22 mouse cellular contexts compared by ENCODE assay signal in genomic region chrX:151488128-151488527, GRCm38 (mm10). TPM values are rescaled to one million over a fixed set of nuclear protein-coding genes. Genes with fewer than 3 reads are reported as not detected.
DNase-seq lines count a peak whose midpoint lies in the region; ATAC-seq and TF ChIP-seq lines count a peak whose summit lies in the region.
"Had no signal": no experiment of that assay in that cellular context is flagged by ENCODE, and none has a peak within 500 bp of the region (broad histone marks: within the 10 kb centered on the region; RNA-seq: fewer than 3 reads in every experiment).

No protein-coding gene starts in this region.

- H3K27me3 ChIP-seq in thymus, adult 2 months (ENCODE audit: control insufficient read depth, insufficient read depth, low read length): no peaks in the 10 kb centered on the region
- no peaks in the 10 kb centered on the region for H3K27me3 ChIP-seq in hindbrain, embryonic 13.5 days
- H3K27me3 ChIP-seq: liver, embryonic 15.5 days had no signal

- ATAC-seq in CD4-positive, CD25-positive, alpha-beta regulatory T cell, adult 4 months: no peak
- 0 out of 2 replicates have a peak, but pooled peaks have one; percentile 39 for ATAC-seq in common myeloid progenitor, adult 5-6 weeks (replicated peaks; ENCODE audit: low read depth, poor library complexity, severe bottlenecking)
- ATAC-seq in hindbrain, embryonic 13.5 days (ENCODE audit: low FRiP score): no peak
- ATAC-seq: activated CD4-positive, CD25-positive, alpha-beta regulatory T cell, adult 4 months; hindbrain, embryonic 16.5 days had no signal

- H3K4me3 ChIP-seq in thymus, adult 2 months (ENCODE audit: control insufficient read depth, insufficient read depth, low read length): no peak overlapping the region
- H3K4me3 ChIP-seq in hindbrain, embryonic 13.5 days: no peak overlapping the region
- H3K4me3 ChIP-seq: liver, embryonic 15.5 days; midbrain, embryonic 10.5 days had no signal

- no peak overlapping the region for H3K27ac ChIP-seq in thymus, adult 2 months (ENCODE audit: control insufficient read depth, insufficient read depth, low read length)
- no peak overlapping the region for H3K27ac ChIP-seq in hindbrain, embryonic 13.5 days
- H3K27ac ChIP-seq: liver, embryonic 15.5 days; midbrain, embryonic 10.5 days had no signal

- no peak for TF ChIP-seq CTCF in thymus, adult 2 months (IDR thresholded peaks at IDR 0.05; ENCODE audit: borderline replicate concordance, control insufficient read depth, extremely low read depth, insufficient read depth, low read length, poor library complexity)

- no peak for TF ChIP-seq POLR2A in thymus, adult 2 months (IDR thresholded peaks at IDR 0.05; ENCODE audit: control insufficient read depth, extremely low read depth, insufficient read depth, low read length, poor library complexity)

- no peaks in the 10 kb centered on the region for H3K36me3 ChIP-seq in thymus, adult 2 months (ENCODE audit: control insufficient read depth, insufficient read depth, low read length)
- H3K36me3 ChIP-seq in hindbrain, embryonic 13.5 days: no peaks in the 10 kb centered on the region
- H3K36me3 ChIP-seq: liver, embryonic 15.5 days; midbrain, embryonic 10.5 days had no signal

- H3K9me3 ChIP-seq in hindbrain, embryonic 13.5 days: no peaks in the 10 kb centered on the region
- H3K9me3 ChIP-seq: liver, embryonic 15.5 days; midbrain, embryonic 10.5 days had no signal

- H3K9ac ChIP-seq in hindbrain, embryonic 13.5 days: no peak overlapping the region
- H3K9ac ChIP-seq: liver, embryonic 15.5 days had no signal

- 100% methylated on average over 3 of the region's 3 CpGs for WGBS in thymus, adult 2 months
- 81% methylated on average over 3 of the region's 3 CpGs for WGBS in hindbrain, embryonic 13.5 days

- no peak overlapping the region for H3K4me2 ChIP-seq in hindbrain, embryonic 13.5 days
- H3K4me2 ChIP-seq: heart, embryonic 11.5 days; liver, embryonic 15.5 days had no signal

- peak; percentile 5 for DNase-seq in CD4-positive, CD25-positive, alpha-beta regulatory T cell, adult 2 months (ENCODE audit: low read depth, low spot score)
- peak; percentile 1 for DNase-seq in thymus, postnatal 25 days
- DNase-seq in thymus, adult 2 months: no peak
- DNase-seq in spleen, postnatal 14 days (ENCODE audit: low spot score in 2 of 2): no peak
- DNase-seq in cerebellum, adult 18-20 months: no peak
- DNase-seq: adrenal gland, postnatal 14 days; cerebellum, adult 2 months; gastrocnemius, postnatal 10 days; heart, postnatal 14 days; kidney, adult 11 months; kidney, postnatal 36 days; layer of hippocampus, adult 9-11 months; lung, postnatal 14 days; right cerebral cortex, postnatal 14 days had no signal

- no peaks in the 10 kb centered on the region for H3K4me1 ChIP-seq in thymus, adult 2 months (replicated peaks; ENCODE audit: control insufficient read depth, insufficient read depth, low read length)
- H3K4me1 ChIP-seq in hindbrain, embryonic 13.5 days (replicated peaks): no peaks in the 10 kb centered on the region
- H3K4me1 ChIP-seq: liver, embryonic 15.5 days; midbrain, embryonic 10.5 days had no signal

RNA-seq across cellular contexts. Expression of gene Phf8, which starts 32.3 kb away (rescaled TPM):
- 10 to 100 TPM; 38.9 to 53.6 TPM for polyA plus RNA-seq in CD4-positive, CD25-positive, alpha-beta regulatory T cell, adult 4 months (2017; shearing (Covaris generic))
- polyA plus RNA-seq in thymus, adult 2 months (2012; rRNA removed): 25.6 and 27.7 TPM in 2 replicates
- total RNA-seq in common myeloid progenitor, adult 5-6 weeks (2017): 16.4 and 30.8 TPM in 2 replicates
- 20.2 and 22.7 TPM in 2 replicates for polyA plus RNA-seq in hindbrain, embryonic 13.5 days (2015; fragmentation: Nextera tagmentation; extraction: Ambion mirVana)

Comparison
In these comparisons a context has a peak if more than half of its experiments do, and no peak if none do; other contexts are left out.
1. DNase-seq: peak in CD4-positive, CD25-positive, alpha-beta regulatory T cell, adult 2 months (single experiment) and thymus, postnatal 25 days (single experiment); none in thymus, adult 2 months (single experiment), spleen, postnatal 14 days (0 of 2) and cerebellum, adult 18-20 months (0 of 2).